Mouse (Mus musculus) G1E (cell line): ENCODE results near the gene Cgrrf1. TPM values are rescaled to one million over a fixed set of nuclear protein-coding genes. Genes with fewer than 3 reads are reported as not detected.

Source experiments
- ATAC-seq: 2 replicates; pipeline ENCODE4 v1.8.0; 2016; ENCODE audit warnings: mild to moderate bottlenecking; ENCODE audit not compliant: insufficient number of reproducible peaks, poor library complexity, low FRiP score, severe bottlenecking; ENCODE audit errors: extremely low read depth
- DNase-seq: peaks from one replicate; pipeline ENCODE4 v3.0.0; 2012; ENCODE audit warnings: low spot score
- H3K27me3 ChIP-seq: 2 replicates; pipeline ENCODE4 v1.6.1; 2012; ENCODE audit warnings: mild to moderate bottlenecking, low read length, inconsistent platforms; ENCODE audit not compliant: insufficient read depth
- H3K36me3 ChIP-seq: replicated peaks from 2 replicates; pipeline ENCODE3; 2012; ENCODE audit warnings: mild to moderate bottlenecking, inconsistent platforms
- H3K4me1 ChIP-seq: 2 replicates; pipeline ENCODE4 v1.6.1; 2012; ENCODE audit warnings: low read depth, low read length, inconsistent platforms, mixed read lengths; ENCODE audit not compliant: insufficient read depth
- H3K4me3 ChIP-seq: 2 replicates; pipeline ENCODE4 v1.5.1; 2012; ENCODE audit warnings: low read depth, mild to moderate bottlenecking, inconsistent platforms, low read length, moderate library complexity, mixed read lengths
- H3K9me3 ChIP-seq: replicated peaks from 2 replicates; pipeline ENCODE4 v1.6.1; 2012; ENCODE audit warnings: inconsistent platforms
- CTCF ChIP-seq: IDR thresholded peaks from 2 replicates; pipeline ENCODE4 v1.5.1; 2012; ENCODE audit warnings: low read depth, low read length, inconsistent platforms, mixed read lengths
- GATA1 ChIP-seq: IDR thresholded peaks from 2 replicates; pipeline ENCODE4 v1.6.1; 2012; ENCODE audit warnings: borderline replicate concordance, low read length, inconsistent platforms, mixed read lengths
- GATA2 ChIP-seq: IDR thresholded peaks from 2 replicates; pipeline ENCODE4 v1.6.1; 2012; ENCODE audit warnings: low read depth, low read length, inconsistent platforms, borderline replicate concordance
- POLR2AphosphoS5 ChIP-seq: IDR thresholded peaks from 2 replicates; pipeline ENCODE4 v1.6.1; 2012; ENCODE audit warnings: low read depth, low read length, inconsistent platforms; ENCODE audit not compliant: insufficient replicate concordance
- TAL1 ChIP-seq: conservative IDR thresholded peaks from 2 replicates; pipeline ENCODE4 v1.6.1; 2012; ENCODE audit warnings: low read depth, low read length, inconsistent platforms, mixed read lengths
- polyA plus RNA-seq: library from polyadenylated mRNA; stranded (reverse); fragments of >175 nt; gene quantifications from 2 replicates; pipeline ENCODE4 v1.2.3, GENCODE M21; 2012
- total RNA-seq, 2 experiments: library from RNA; stranded (forward) in 1 of 2; stranded (reverse) in 1 of 2; fragments of 200-1000 nt in 1 of 2; fragments of >200 nt in 1 of 2; fragmentation: Nextera tagmentation in 1 of 2; gene quantifications; 2 replicates each; pipeline ENCODE4 v1.2.3; 2014 to 2017

The Cgrrf1 gene
- total and polyA plus RNA-seq, 3 experiments = 9.0 to 36.0 (median 30.0) TPM

GRCm38 (mm10) chr14:46902498-46903087, 70.7 kb downstream of the Cgrrf1 start:
- Histone ChIP-seq H3K27me3 (peaks cover 2% of the 10 kb centered on the region; the same call in 1 of the 2 replicates), H3K36me3 (no peaks in the 10 kb centered on the region), H3K4me1 (no peaks in the 10 kb centered on the region), H3K9me3 (no peaks in the 10 kb centered on the region), H3K4me3 (no peak overlapping the region)
- ATAC-seq (no peak), DNase-seq (no peak)
- TF ChIP-seq GATA2 (no peak), CTCF (no peak), TAL1 (no peak), GATA1 (no peak), POLR2AphosphoS5 (no peak)

Other genes with a start within 250 kb of the Cgrrf1 start
- gene Cdkn3, start 71.6 kb upstream of the Cgrrf1 start, total RNA-seq (2014; fragmentation: Nextera tagmentation) = 11.2 and 21.7 TPM in 2 replicates
- gene Cdkn3, start 71.6 kb upstream of the Cgrrf1 start, total RNA-seq (2017) = 20.0 and 25.3 TPM in 2 replicates
- gene Cdkn3, start 71.6 kb upstream of the Cgrrf1 start, polyA plus RNA-seq = 1.4 TPM in 2 replicates
- 51.9 and 61.7 TPM in 2 replicates for gene Cnih1, start 43.7 kb upstream of the Cgrrf1 start, total RNA-seq (2014; fragmentation: Nextera tagmentation)
- 55.0 and 62.0 TPM in 2 replicates for gene Cnih1, start 43.7 kb upstream of the Cgrrf1 start, total RNA-seq (2017)
- 177 and 216 TPM in 2 replicates for gene Cnih1, start 43.7 kb upstream of the Cgrrf1 start, polyA plus RNA-seq
- gene Gmfb, start 9.9 kb upstream of the Cgrrf1 start, total RNA-seq (2014; fragmentation: Nextera tagmentation) = 130 and 131 TPM in 2 replicates
- 212 and 243 TPM in 2 replicates for gene Gmfb, start 9.9 kb upstream of the Cgrrf1 start, total RNA-seq (2017)
- 3.0 and 5.2 TPM in 2 replicates for gene Gmfb, start 9.9 kb upstream of the Cgrrf1 start, polyA plus RNA-seq
- gene Samd4, start 50.7 kb downstream of the Cgrrf1 start, total RNA-seq (2014; fragmentation: Nextera tagmentation) = not detected in 2 replicates
- gene Samd4, start 50.7 kb downstream of the Cgrrf1 start, total RNA-seq (2017) = under 0.01 and 0.22 TPM in 2 replicates
- not detected in 2 replicates for gene Samd4, start 50.7 kb downstream of the Cgrrf1 start, polyA plus RNA-seq